Mouse (Mus musculus) macrophage (primary cell): ENCODE measurements around the gene Olfr1186. TPM values are rescaled to one million over a fixed set of nuclear protein-coding genes. Genes with fewer than 3 reads are reported as not detected.
"Not testable (repeated sequence)": the region's sequence is repeated elsewhere in the genome, so short reads cannot be mapped to it uniquely, and the experiment has no call there.

ENCODE experiments used
- H3K27ac ChIP-seq: fragments of 350-480 bp; formaldehyde crosslinking; 2 replicates; pipeline ENCODE4 v1.9.0; 2021
- H3K36me3 ChIP-seq: fragments of 350-480 bp; formaldehyde crosslinking; 2 replicates; pipeline ENCODE4 v1.9.0; 2021; ENCODE audit errors: inconsistent target
- H3K4me3 ChIP-seq: fragments of 350-480 bp; formaldehyde crosslinking; 2 replicates; pipeline ENCODE4 v1.9.0; 2021; ENCODE audit errors: inconsistent target
- H3K79me2 ChIP-seq: fragments of 350-480 bp; formaldehyde crosslinking; 2 replicates; pipeline ENCODE4 v1.9.0; 2021; ENCODE audit errors: inconsistent target
- WGBS: methylation state at CpG from one replicate; pipeline ENCODE4 v1.1.7; 2026; ENCODE audit warnings: inconsistent platforms; ENCODE audit not compliant: missing documents; 5-methylcytosine and 5-hydroxymethylcytosine counted together
- polyA plus RNA-seq: library from polyadenylated mRNA; stranded (reverse); fragments of 250-400 nt; gene quantifications from 3 replicates; pipeline ENCODE4 v1.2.4, GENCODE M21; 2018; ENCODE audit warnings: inconsistent platforms
- total RNA-seq, 78 experiments: library from RNA; depleted of rRNA; stranded (reverse); fragments of 250-400 nt; gene quantifications; 1 replicate in 9 of 78; 2 replicates in 24 of 78; 3 replicates in 43 of 78; 4 replicates in 2 of 78; pipeline ENCODE4 v1.2.4; 2018; ENCODE audit warnings: inconsistent platforms in 56 of 78

Gene Olfr1186
- total RNA-seq (2018; cell fraction: chromatin; rRNA removed) = not detected
- total RNA-seq (2018; cell fraction: cytosol; rRNA removed) = not detected
- not detected for total RNA-seq (2018; cell fraction: nucleus; rRNA removed)
- polyA plus RNA-seq = not detected in 3 replicates

DNA sequence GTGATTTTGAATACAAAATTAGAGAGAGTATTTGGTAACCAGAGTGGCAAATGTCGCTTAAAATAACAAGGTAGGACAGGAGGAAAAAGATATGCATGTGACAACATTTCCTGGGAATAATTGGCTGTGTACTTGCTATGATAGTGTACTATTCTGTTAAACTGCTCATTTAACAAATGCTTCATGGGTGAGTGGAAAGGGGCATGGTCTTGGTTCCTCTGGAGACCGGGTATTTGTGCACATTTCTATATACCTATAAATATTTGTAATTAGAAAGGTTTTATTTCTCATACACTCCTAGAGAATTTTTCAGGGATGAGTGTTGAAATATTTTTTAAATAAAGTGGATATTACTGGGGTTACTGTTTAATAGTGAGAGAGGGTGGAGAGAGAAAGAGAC, at the start of gene Olfr1186:
TSS of gene Olfr1186 (plus strand) at position 301 of the 400 bp plus-strand sequence.
- H3K36me3 ChIP-seq = no peaks in the 10 kb centered on the region
- no peak within 1 kb of the TSS for H3K27ac ChIP-seq
- 76% methylated on average over 2 of the region's 2 CpGs for WGBS

DNA sequence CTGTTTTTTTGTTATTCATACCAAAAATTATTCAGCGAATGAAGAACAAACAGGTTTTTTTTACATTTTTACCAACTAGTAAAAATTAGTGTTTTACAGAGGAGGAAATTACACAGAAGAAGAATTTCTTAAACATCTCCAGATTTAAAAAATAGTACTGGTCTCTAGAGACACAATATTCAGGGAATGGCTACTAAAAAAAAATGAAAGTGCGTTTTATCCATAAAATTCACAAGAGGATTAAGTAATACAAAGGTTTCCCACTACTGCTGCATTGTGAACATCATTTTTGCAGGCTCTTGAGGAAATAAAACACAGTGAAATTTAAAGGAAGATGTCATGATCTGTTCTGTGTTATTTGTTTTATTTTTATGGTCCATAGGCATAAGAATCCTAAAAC, 35.1 kb upstream of the Olfr1186 start, which contains the start of gene Olfr1184:
TSS of gene Olfr1184 (plus strand) at position 301 of the 400 bp plus-strand sequence.
- Histone ChIP-seq H3K36me3 (no peaks in the 10 kb centered on the region), H3K27ac (no peak within 1 kb of the TSS), H3K4me3 (no peak within 1 kb of the TSS), H3K79me2 (no peaks in the 10 kb centered on the region)
- WGBS = 95% methylated on average over 2 of the region's 2 CpGs

More for the DNA sequence above, at the start of gene Olfr1186:
- H3K79me2 ChIP-seq = no peaks in the 10 kb centered on the region
- H3K4me3 ChIP-seq = no peak within 1 kb of the TSS

DNA sequence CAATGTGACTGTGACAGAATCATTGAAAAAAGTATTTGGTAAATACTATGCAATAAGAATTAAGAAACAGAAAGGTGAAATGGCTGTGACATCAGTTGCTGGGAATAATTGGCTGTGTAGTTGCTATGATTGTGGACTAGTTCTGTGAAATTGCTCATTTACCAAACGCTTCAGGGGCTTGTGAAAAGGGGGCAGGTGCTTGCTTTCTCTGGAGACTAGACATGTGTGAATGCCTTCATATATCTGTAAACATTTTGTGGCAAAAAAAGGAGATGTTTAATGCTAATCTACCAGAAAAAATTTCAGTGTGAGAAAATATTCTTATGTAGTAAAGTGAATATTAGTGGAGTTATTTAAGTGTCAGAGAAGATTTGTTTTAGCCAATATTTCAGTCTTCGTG, 25.3 kb upstream of the Olfr1186 start, which contains the start of gene Olfr1185-ps1:
TSS of gene Olfr1185-ps1 (plus strand) at position 301 of the 400 bp plus-strand sequence.
- Histone ChIP-seq H3K36me3 (no peaks in the 10 kb centered on the region), H3K4me3 (no peak within 1 kb of the TSS), H3K27ac (no peak within 1 kb of the TSS), H3K79me2 (no peaks in the 10 kb centered on the region)
- 58% methylated on average over 2 of the region's 2 CpGs for WGBS

DNA sequence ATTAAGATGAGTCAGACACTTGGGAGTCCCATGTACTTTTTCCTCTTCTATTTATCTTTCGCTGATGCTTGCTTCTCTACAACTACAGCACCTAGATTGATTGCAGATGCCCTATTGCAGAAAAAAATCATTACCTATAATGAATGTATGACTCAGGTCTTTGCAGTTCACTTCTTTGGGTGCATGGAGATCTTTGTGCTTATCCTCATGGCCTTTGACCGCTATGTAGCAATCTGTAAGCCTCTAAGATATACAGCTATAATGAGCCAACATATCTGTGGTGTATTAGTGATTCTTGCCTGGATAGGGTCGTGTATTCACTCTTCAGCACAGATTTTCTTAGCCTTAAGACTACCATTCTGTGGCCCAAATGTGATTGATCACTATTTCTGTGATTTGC, 7.4 kb downstream of the Olfr1186 start:
- H3K4me3 ChIP-seq = no peak overlapping the region
- H3K79me2 ChIP-seq = no peaks in the 10 kb centered on the region
- no peak overlapping the region for H3K27ac ChIP-seq
- no peaks in the 10 kb centered on the region for H3K36me3 ChIP-seq
- WGBS = 71% methylated on average over 3 of the region's 3 CpGs

DNA sequence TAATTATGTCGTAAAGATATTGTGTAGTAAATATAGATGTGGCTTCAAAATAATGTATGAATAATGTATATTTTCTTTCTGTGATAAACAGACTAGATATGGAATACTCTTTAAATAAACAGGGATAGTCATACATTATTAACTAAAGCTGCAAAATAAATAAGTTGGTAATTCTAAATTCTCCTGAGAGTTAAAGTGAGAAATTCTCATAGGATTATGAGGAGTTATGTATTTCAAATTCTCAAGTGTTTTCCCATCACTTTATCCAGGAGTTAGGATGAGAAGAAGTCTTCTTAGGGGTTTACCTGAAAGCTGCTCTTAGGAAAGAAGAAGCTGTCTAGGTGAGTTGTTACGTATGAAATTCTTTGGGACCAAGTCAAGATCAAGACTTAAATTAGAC, 38.3 kb downstream of the Olfr1186 start, which contains the start of gene Olfr1188:
TSS of gene Olfr1188 (plus strand) at position 301 of the 400 bp plus-strand sequence.
- no peak within 1 kb of the TSS for H3K4me3 ChIP-seq
- H3K27ac ChIP-seq = no peak within 1 kb of the TSS
- no peaks in the 10 kb centered on the region for H3K36me3 ChIP-seq
- no peaks in the 10 kb centered on the region for H3K79me2 ChIP-seq
- 88% methylated on average over 2 of the region's 2 CpGs for WGBS

DNA sequence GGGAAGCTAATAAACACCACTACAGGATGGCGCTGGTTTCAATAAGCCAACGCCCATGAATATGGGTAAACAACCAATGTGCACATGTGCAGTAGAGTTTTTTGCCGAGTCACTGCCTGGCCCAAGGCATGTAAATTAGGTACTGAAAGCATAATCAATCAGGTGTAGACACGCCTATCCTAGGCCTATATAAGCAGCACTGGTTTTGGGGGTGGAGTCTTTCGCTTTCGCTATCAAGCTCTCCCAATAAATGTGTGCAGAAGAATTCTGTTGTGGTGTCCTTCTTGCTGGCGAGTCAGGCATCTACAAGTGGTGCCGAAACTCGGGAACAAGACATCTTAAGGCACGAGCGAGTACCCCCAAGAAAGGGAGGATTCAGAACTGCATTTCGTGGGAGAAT, 54.3 kb downstream of the Olfr1186 start:
- H3K27ac ChIP-seq, H3K36me3 ChIP-seq, H3K4me3 ChIP-seq, H3K79me2 ChIP-seq: not testable (repeated sequence)
- WGBS = 87% methylated on average over 12 of the region's 12 CpGs

Other genes starting within 250 kb of the Olfr1186 start
- not detected in 3 replicates for gene Olfr1173, start 238.7 kb upstream of the Olfr1186 start, polyA plus RNA-seq
- gene Olfr1174-ps, start 203.4 kb upstream of the Olfr1186 start, polyA plus RNA-seq = not detected in 3 replicates
- not detected in 3 replicates for gene Olfr1175-ps, start 191.3 kb upstream of the Olfr1186 start, polyA plus RNA-seq
- gene Olfr1176, start 181.8 kb upstream of the Olfr1186 start, polyA plus RNA-seq = not detected in 3 replicates
- not detected in 3 replicates for gene Olfr1177-ps, start 172.1 kb upstream of the Olfr1186 start, polyA plus RNA-seq
- gene Olfr1178, start 131.5 kb upstream of the Olfr1186 start, polyA plus RNA-seq = not detected in 3 replicates
- gene Olfr1179, start 112.1 kb upstream of the Olfr1186 start, polyA plus RNA-seq = not detected in 3 replicates
- gene Olfr1180, start 99.4 kb upstream of the Olfr1186 start, polyA plus RNA-seq = not detected in 3 replicates
- not detected in 3 replicates for gene Olfr1181, start 92.4 kb upstream of the Olfr1186 start, polyA plus RNA-seq
- not detected in 3 replicates for gene Gm13757, start 69.4 kb upstream of the Olfr1186 start, polyA plus RNA-seq
- gene Olfr1183, start 63.7 kb upstream of the Olfr1186 start, polyA plus RNA-seq = not detected in 3 replicates
- not detected in 3 replicates for gene Olfr1184, start 35.0 kb upstream of the Olfr1186 start, polyA plus RNA-seq
- gene Olfr1185-ps1, start 25.2 kb upstream of the Olfr1186 start, polyA plus RNA-seq = not detected in 3 replicates
- gene Olfr1188, start 38.4 kb downstream of the Olfr1186 start, polyA plus RNA-seq = not detected in 3 replicates
- not detected in 3 replicates for gene Olfr1189, start 67.9 kb downstream of the Olfr1186 start, polyA plus RNA-seq
- not detected in 3 replicates for gene Olfr1191-ps1, start 122.0 kb downstream of the Olfr1186 start, polyA plus RNA-seq
- gene Olfr1192-ps1, start 130.0 kb downstream of the Olfr1186 start, polyA plus RNA-seq = not detected in 3 replicates
- not detected in 3 replicates for gene Olfr1193, start 157.1 kb downstream of the Olfr1186 start, polyA plus RNA-seq
- not detected in 3 replicates for gene Olfr1195, start 170.6 kb downstream of the Olfr1186 start, polyA plus RNA-seq
- gene Olfr1196, start 186.0 kb downstream of the Olfr1186 start, polyA plus RNA-seq = not detected in 3 replicates
- not detected in 3 replicates for gene Olfr1197, start 213.8 kb downstream of the Olfr1186 start, polyA plus RNA-seq
- gene Olfr1198, start 232.8 kb downstream of the Olfr1186 start, polyA plus RNA-seq = not detected in 3 replicates
- gene Olfr1199, start 241.9 kb downstream of the Olfr1186 start, polyA plus RNA-seq = not detected in 3 replicates